Mouse (Mus musculus) testis, adult 2 months (tissue): Measurements from ENCODE around the gene Prl.

Experiments
- CTCF ChIP-seq: fragments of 200-500 bp; IDR thresholded peaks from 2 replicates; pipeline ENCODE4 v1.5.1; 2012; ENCODE audit warnings: low read depth, mild to moderate bottlenecking, inconsistent platforms, low read length, moderate library complexity; ENCODE audit not compliant: control insufficient read depth, insufficient read depth, insufficient replicate concordance
- POLR2A ChIP-seq: fragments of 200-500 bp; IDR thresholded peaks from 2 replicates; pipeline ENCODE4 v1.6.1; 2012; ENCODE audit warnings: low read depth, mild to moderate bottlenecking, inconsistent platforms, low read length, moderate library complexity; ENCODE audit not compliant: control insufficient read depth

- TF ChIP-seq CTCF (no peak), POLR2A (no peak)
Observed at GRCm38 (mm10) chr13:27057270-27057669, at the start of gene Prl.
